Mouse (Mus musculus) forebrain, postnatal 0 days (tissue): ENCODE measurements around the gene Pde6h. TPM values are rescaled to one million over a fixed set of nuclear protein-coding genes. Genes with fewer than 3 reads are reported as not detected.

Source experiments
- ATAC-seq: fragments of 200-750 bp; cut with Nextera tagmentation; 2 replicates; pipeline ENCODE4 v1.8.0; 2017; ENCODE audit warnings: mild to moderate bottlenecking, moderate library complexity
- DNase-seq: peaks from one replicate; pipeline ENCODE4 v3.0.0-alpha.2; 2015
- H3K27ac ChIP-seq: fragments of 300-500 bp; sonication (generic); 2 replicates; pipeline ENCODE4 v1.5.1; 2014; ENCODE audit warnings: low read depth, mild to moderate bottlenecking, antibody characterized with exemption, low read length, moderate library complexity, mixed read lengths
- H3K27me3 ChIP-seq: fragments of 300-500 bp; sonication (generic); 2 replicates; pipeline ENCODE4 v1.6.1; 2014; ENCODE audit warnings: mild to moderate bottlenecking, low read length, mixed read lengths; ENCODE audit not compliant: insufficient read depth
- H3K36me3 ChIP-seq: fragments of 300-500 bp; sonication (generic); 2 replicates; pipeline ENCODE4 v1.6.1; 2014; ENCODE audit warnings: mild to moderate bottlenecking, moderate library complexity; ENCODE audit not compliant: insufficient read depth
- H3K4me1 ChIP-seq: fragments of 300-500 bp; sonication (generic); 2 replicates; pipeline ENCODE4 v1.6.1; 2014; ENCODE audit warnings: antibody characterized with exemption; ENCODE audit not compliant: insufficient read depth
- H3K4me2 ChIP-seq: fragments of 300-500 bp; sonication (generic); 2 replicates; pipeline ENCODE4 v1.6.1; 2014; ENCODE audit warnings: low read depth, mild to moderate bottlenecking, moderate library complexity
- H3K4me3 ChIP-seq: fragments of 300-500 bp; sonication (generic); 2 replicates; pipeline ENCODE4 v1.5.1; 2014; ENCODE audit warnings: low read depth, low read length, mixed read lengths
- H3K9ac ChIP-seq: fragments of 300-500 bp; sonication (generic); 2 replicates; pipeline ENCODE4 v1.6.1; 2014; ENCODE audit warnings: mild to moderate bottlenecking
- H3K9me3 ChIP-seq: fragments of 300-500 bp; sonication (generic); 2 replicates; pipeline ENCODE4 v1.6.1; 2016; ENCODE audit warnings: low read length
- CTCF ChIP-seq: sonication (generic); IDR thresholded peaks from 2 replicates; pipeline ENCODE4 v1.5.1; 2016; ENCODE audit warnings: antibody characterized with exemption, control low read depth, low read depth
- WGBS: fragments of 180-500 bp; shearing (Covaris S2); extraction: QIAGEN DNeasy Blood & Tissue Kit; methylation state at CpG from one replicate; pipeline ENCODE4 v1.1.7; 2014; 5-methylcytosine and 5-hydroxymethylcytosine counted together
- polyA plus RNA-seq: library from polyadenylated mRNA; unstranded; fragments of >200 nt; fragmentation: Nextera tagmentation; extraction: Ambion mirVana; gene quantifications from 2 replicates; pipeline ENCODE4 v1.2.1, GENCODE M21; 2015
- total RNA-seq: library from RNA; depleted of rRNA; stranded (reverse); fragments of >200 nt; gene quantifications from 2 replicates; pipeline ENCODE4 v1.2.3, GENCODE M21; 2014

The Pde6h gene
- total and polyA plus RNA-seq, 2 experiments from 2014 or later: 0.05 to 0.34 TPM

DNA sequence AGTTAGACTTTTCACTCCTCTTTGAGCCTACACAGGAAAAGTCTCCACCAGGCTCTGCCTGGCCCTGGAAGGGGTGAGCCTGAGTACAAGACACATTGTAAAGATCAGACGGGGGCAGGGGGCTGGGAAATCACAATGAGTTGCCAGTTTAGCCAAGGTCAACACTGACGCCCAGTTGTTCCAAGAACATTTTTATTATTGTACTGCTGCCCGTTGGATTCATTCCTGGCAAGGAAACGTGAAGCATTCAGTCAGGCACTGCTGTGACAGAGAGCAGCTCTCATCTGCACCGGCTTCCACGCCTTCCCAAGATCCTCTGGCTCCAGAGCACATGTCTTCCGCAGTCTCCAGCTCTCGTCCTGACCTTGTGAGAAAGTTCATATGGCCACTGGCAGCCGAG, 35.8 kb upstream of the Pde6h start:
- WGBS: 78% methylated on average over 9 of the region's 9 CpGs
- TF ChIP-seq CTCF: no peak
- Histone ChIP-seq H3K4me1 (no peaks in the 10 kb centered on the region), H3K27ac (no peak overlapping the region), H3K36me3 (no peaks in the 10 kb centered on the region), H3K9me3 (no peaks in the 10 kb centered on the region), H3K4me2 (no peak overlapping the region), H3K9ac (no peak overlapping the region), H3K4me3 (no peak overlapping the region), H3K27me3 (no peaks in the 10 kb centered on the region)
- ATAC-seq (no peak), DNase-seq (no peak)

DNA sequence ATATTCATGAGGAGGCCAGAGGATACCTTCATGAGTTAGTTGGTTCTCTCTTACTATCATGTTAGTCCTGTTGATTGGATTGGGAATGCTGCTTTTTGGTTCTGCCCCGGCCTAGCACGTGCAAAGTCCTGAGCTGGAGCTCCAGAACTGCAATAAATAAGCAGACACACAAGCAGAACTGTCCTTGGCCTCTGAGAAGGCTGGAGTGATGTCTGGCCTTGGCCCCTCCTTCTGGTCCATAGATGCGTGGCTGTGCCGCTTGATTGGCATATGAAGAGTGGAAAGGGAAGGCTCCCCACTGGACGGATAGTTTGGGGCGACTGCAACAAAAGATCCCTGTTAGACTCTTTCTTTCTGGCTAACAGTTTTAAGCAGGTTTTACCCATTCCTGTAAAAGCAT, 34.6 kb upstream of the Pde6h start:
- TF ChIP-seq CTCF: no peak
- H3K36me3 ChIP-seq: no peaks in the 10 kb centered on the region
- no peak for ATAC-seq
- H3K27me3 ChIP-seq: no peaks in the 10 kb centered on the region
- WGBS: 78% methylated on average over 6 of the region's 6 CpGs
- DNase-seq: no peak
- no peak overlapping the region for H3K9ac ChIP-seq
- no peak overlapping the region for H3K27ac ChIP-seq
- H3K4me2 ChIP-seq: no peak overlapping the region
- H3K4me3 ChIP-seq: no peak overlapping the region
- no peaks in the 10 kb centered on the region for H3K4me1 ChIP-seq
- no peaks in the 10 kb centered on the region for H3K9me3 ChIP-seq

DNA sequence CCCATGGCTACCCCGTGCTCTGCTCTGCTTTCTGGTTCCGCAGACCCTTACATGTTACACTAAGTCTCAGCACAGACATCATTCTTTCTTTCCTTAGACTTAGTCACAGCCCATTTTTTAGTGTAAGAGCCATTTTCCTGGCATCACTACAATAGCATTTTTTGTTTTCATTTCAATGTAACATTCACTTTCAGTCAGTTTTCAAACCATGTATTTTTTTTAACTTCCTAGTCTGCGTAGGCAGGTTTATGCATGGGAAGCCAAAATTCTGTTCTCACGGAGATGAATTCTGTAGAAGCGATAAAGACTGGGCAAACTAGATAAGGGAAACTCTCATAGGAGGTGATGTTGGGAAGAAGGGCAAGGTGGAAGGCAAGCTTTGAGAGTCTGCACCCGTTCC, 34.1 kb upstream of the Pde6h start:
- 85% methylated on average over 6 of the region's 6 CpGs for WGBS
- no peak overlapping the region for H3K4me3 ChIP-seq
- no peaks in the 10 kb centered on the region for H3K9me3 ChIP-seq
- ATAC-seq (no peak), DNase-seq (no peak)
- TF ChIP-seq CTCF: no peak
- no peaks in the 10 kb centered on the region for H3K27me3 ChIP-seq
- no peak overlapping the region for H3K4me2 ChIP-seq
- H3K36me3 ChIP-seq: no peaks in the 10 kb centered on the region
- H3K4me1 ChIP-seq: no peaks in the 10 kb centered on the region
- H3K27ac ChIP-seq: no peak overlapping the region
- H3K9ac ChIP-seq: no peak overlapping the region

DNA sequence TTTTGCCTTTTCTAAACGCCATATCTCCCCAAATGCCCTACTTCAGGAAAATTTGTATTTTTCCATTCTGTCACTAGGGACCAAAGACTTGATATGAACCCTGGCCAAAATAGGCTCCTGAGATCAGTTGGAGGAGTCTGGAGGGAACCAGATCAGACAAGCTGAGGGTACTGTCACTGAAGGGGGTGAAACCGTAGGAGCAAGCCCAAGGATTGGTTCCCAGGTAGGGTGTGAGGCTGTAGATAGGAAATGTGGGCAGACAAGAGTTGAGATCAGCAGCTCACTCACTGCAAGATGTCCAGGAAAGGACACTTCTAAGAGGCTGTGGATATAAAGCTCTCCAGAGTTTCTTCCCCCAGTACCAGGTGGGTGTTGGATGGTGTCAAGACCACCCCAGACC, 31.6 kb upstream of the Pde6h start:
- no peaks in the 10 kb centered on the region for H3K9me3 ChIP-seq
- H3K36me3 ChIP-seq: no peaks in the 10 kb centered on the region
- no peak for DNase-seq
- TF ChIP-seq CTCF: no peak
- no peak overlapping the region for H3K27ac ChIP-seq
- H3K4me1 ChIP-seq: no peaks in the 10 kb centered on the region
- 93% methylated on average over 2 of the region's 2 CpGs for WGBS
- no peak for ATAC-seq
- H3K27me3 ChIP-seq: no peaks in the 10 kb centered on the region
- no peak overlapping the region for H3K9ac ChIP-seq
- H3K4me2 ChIP-seq: no peak overlapping the region
- H3K4me3 ChIP-seq: no peak overlapping the region

DNA sequence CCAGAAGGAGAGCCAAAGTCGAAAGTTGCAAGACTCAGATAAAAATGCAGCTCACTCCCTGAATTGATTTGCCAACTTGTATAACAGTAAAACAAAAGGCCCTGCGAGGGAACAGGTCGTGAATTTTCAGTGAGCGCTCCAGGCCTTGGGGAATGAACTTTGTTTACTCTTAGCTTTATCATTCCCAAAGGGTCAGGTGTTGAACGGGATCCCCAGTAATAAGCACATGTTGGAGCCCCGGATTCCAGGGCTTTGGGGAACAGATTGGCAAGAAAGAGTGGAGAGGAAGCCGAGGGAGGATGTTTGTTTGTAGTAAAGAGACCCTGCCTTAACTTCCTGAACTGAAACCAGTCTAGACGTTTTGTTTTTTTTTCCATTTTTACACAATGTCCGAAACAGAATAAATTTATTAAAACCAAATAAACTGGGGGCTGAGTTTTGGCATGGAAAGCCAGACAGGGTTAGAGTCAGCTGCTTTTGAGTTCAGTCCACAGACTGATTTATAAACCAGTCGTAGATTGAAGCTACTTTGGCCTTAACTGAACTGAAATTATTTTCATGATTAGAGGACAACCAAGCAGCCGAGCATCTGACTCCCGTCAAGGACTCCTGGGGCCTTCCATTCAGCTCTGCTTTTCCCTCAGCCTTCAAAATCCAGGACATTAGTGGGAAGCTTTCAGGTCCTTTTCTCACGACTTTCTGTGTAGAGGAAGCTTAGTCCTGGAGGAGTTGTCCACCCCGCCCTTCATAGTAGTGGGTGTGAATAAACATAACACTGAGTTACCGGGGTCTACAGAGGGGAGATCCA, 28.9 kb upstream of the Pde6h start:
- no peak overlapping the region for H3K4me2 ChIP-seq
- no peaks in the 10 kb centered on the region for H3K9me3 ChIP-seq
- no peaks in the 10 kb centered on the region for H3K4me1 ChIP-seq
- no peaks in the 10 kb centered on the region for H3K36me3 ChIP-seq
- H3K4me3 ChIP-seq: no peak overlapping the region
- ATAC-seq (no peak), DNase-seq (no peak)
- 61% methylated on average over 15 of the region's 15 CpGs for WGBS
- no peak overlapping the region for H3K9ac ChIP-seq
- H3K27me3 ChIP-seq: no peaks in the 10 kb centered on the region
- no peak for TF ChIP-seq CTCF
- no peak overlapping the region for H3K27ac ChIP-seq

DNA sequence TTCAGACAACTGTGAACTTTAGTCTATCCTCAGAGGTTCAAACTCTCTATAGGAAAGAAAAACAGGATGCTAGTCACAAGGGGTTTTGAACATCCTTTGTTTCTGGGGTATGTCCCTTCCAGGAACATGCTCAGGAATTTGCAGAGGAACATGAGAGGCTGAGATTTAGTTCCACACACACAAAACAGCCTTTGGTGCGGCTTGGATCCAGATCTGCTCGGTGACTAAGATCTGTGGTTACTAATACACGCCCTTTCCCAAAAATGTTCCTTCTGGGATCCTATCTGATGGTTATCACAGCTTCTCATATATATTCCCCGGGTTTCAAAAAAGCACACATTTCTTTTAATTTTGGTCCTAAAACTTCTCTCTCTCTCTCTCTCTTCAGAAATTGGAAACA, 25.8 kb upstream of the Pde6h start:
- no peak for DNase-seq
- Histone ChIP-seq H3K4me2 (no peak overlapping the region), H3K4me3 (no peak overlapping the region), H3K4me1 (no peaks in the 10 kb centered on the region), H3K9me3 (no peaks in the 10 kb centered on the region), H3K27ac (no peak overlapping the region), H3K27me3 (no peaks in the 10 kb centered on the region), H3K36me3 (no peaks in the 10 kb centered on the region), H3K9ac (no peak overlapping the region)
- TF ChIP-seq CTCF: no peak
- 84% methylated on average over 4 of the region's 4 CpGs for WGBS
- ATAC-seq: no peak

DNA sequence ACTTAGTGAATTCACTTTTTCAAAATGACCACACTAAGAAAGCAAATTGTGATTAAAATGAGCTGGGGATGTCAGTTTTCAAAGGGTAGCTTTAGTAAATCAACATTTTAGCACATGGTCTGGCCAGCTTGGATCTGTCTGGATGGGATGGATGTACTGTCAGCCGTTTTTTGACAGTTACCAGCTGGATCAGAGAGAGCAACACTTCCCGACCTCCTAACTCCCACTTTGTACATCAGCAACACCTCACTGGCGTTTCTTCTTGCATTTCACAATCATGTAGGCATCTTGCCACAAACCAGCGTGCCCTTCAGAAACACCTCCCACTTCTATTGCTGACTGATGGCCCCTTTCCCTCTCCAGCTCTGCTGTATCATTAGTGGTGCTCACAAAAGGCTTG, 25.4 kb upstream of the Pde6h start:
- WGBS: 61% methylated on average over 4 of the region's 4 CpGs
- H3K9ac ChIP-seq: no peak overlapping the region
- H3K36me3 ChIP-seq: no peaks in the 10 kb centered on the region
- H3K4me1 ChIP-seq: no peaks in the 10 kb centered on the region
- H3K4me2 ChIP-seq: no peak overlapping the region
- H3K27me3 ChIP-seq: no peaks in the 10 kb centered on the region
- DNase-seq (no peak), ATAC-seq (no peak)
- TF ChIP-seq CTCF: no peak
- no peak overlapping the region for H3K4me3 ChIP-seq
- H3K9me3 ChIP-seq: no peaks in the 10 kb centered on the region
- no peak overlapping the region for H3K27ac ChIP-seq
